ENCODE assay signal across 11 mouse cellular contexts in genomic region chr7:84449066-84449465, GRCm38 (mm10). TPM values are rescaled to one million over a fixed set of nuclear protein-coding genes. Genes with fewer than 3 reads are reported as not detected.
A peak's percentile ranks its signal among the peaks of the same experiment; 100 is the strongest.
DNase-seq lines count a peak whose midpoint lies in the region; ATAC-seq and TF ChIP-seq lines count a peak whose summit lies in the region.
"Had no signal": no experiment of that assay in that cellular context is flagged by ENCODE, and none has a peak within 500 bp of the region (broad histone marks: within the 10 kb centered on the region; RNA-seq: fewer than 3 reads in every experiment).

No protein-coding gene starts in this region.

- H3K9me3 ChIP-seq in hindbrain, embryonic 14.5 days (ENCODE audit: control insufficient read depth, low read length), result no peaks in the 10 kb centered on the region
- H3K9me3 ChIP-seq in hindbrain, embryonic 10.5 days, result no peaks in the 10 kb centered on the region
- H3K9me3 ChIP-seq in forebrain, postnatal 0 days (ENCODE audit: low read length), result no peaks in the 10 kb centered on the region
- H3K9me3 ChIP-seq: heart, embryonic 15.5 days had no signal

- no peaks in the 10 kb centered on the region for H3K27me3 ChIP-seq in hindbrain, embryonic 14.5 days (ENCODE audit: control insufficient read depth, insufficient read depth, low read length)
- no peaks in the 10 kb centered on the region for H3K27me3 ChIP-seq in hindbrain, embryonic 10.5 days (ENCODE audit: insufficient read depth, poor library complexity, severe bottlenecking)
- no peaks in the 10 kb centered on the region for H3K27me3 ChIP-seq in forebrain, postnatal 0 days (ENCODE audit: insufficient read depth, low read length)
- H3K27me3 ChIP-seq: heart, embryonic 15.5 days had no signal

- no peaks in the 10 kb centered on the region for H3K36me3 ChIP-seq in hindbrain, embryonic 14.5 days (replicated peaks; ENCODE audit: control insufficient read depth, insufficient read depth)
- no peaks in the 10 kb centered on the region for H3K36me3 ChIP-seq in hindbrain, embryonic 10.5 days
- H3K36me3 ChIP-seq in forebrain, postnatal 0 days (ENCODE audit: insufficient read depth), result no peaks in the 10 kb centered on the region
- H3K36me3 ChIP-seq: heart, embryonic 15.5 days had no signal

- H3K9ac ChIP-seq in hindbrain, embryonic 14.5 days, result no peak overlapping the region
- H3K9ac ChIP-seq in forebrain, postnatal 0 days, result no peak overlapping the region
- H3K9ac ChIP-seq: heart, embryonic 15.5 days; liver, embryonic 14.5 days had no signal

- peak; percentile 35 for DNase-seq in hindbrain, embryonic 14.5 days (ENCODE audit: low spot score)
- no peak for DNase-seq in hindbrain, embryonic 10.5 days (ENCODE audit: low spot score)
- peak; percentile 63 for DNase-seq in forebrain, postnatal 0 days
- peak; percentile 27 to 40 for DNase-seq in left cerebral cortex, adult 2 months (ENCODE audit: extremely low spot score in 1 of 2, low spot score in 2 of 2)
- DNase-seq in right cerebral cortex, adult 2 months (ENCODE audit: low spot score in 2 of 2), result peak; percentile 49 to 64
- no peak for DNase-seq in adrenal gland, postnatal 36 days
- no peak for DNase-seq in MN1 (ENCODE audit: low spot score)
- DNase-seq in thymus, postnatal 36 days, result no peak
- DNase-seq: adrenal gland, postnatal 25 days had no signal

- WGBS in hindbrain, embryonic 14.5 days, result 52% methylated on average over 2 of the region's 2 CpGs
- WGBS in hindbrain, embryonic 10.5 days, result 74% methylated on average over 2 of the region's 2 CpGs
- WGBS in forebrain, postnatal 0 days, result 25% methylated on average over 2 of the region's 2 CpGs

- no peak overlapping the region for H3K4me2 ChIP-seq in hindbrain, embryonic 14.5 days (replicated peaks)
- H3K4me2 ChIP-seq in forebrain, postnatal 0 days (ENCODE audit: low read depth), result no peak overlapping the region
- H3K4me2 ChIP-seq: heart, embryonic 15.5 days had no signal

- TF ChIP-seq CTCF in forebrain, postnatal 0 days (IDR thresholded peaks at IDR 0.05; ENCODE audit: low read depth), result no peak
- no peak for TF ChIP-seq CTCF in left cerebral cortex, adult 2 months (IDR thresholded peaks at IDR 0.05)

- ATAC-seq in hindbrain, embryonic 14.5 days (ENCODE audit: low FRiP score), result peak; percentile 67; the same call in 1 of the 2 replicates
- ATAC-seq in forebrain, postnatal 0 days, result peak; percentile 92

- no peaks in the 10 kb centered on the region for H3K4me1 ChIP-seq in hindbrain, embryonic 14.5 days (replicated peaks; ENCODE audit: control insufficient read depth, insufficient read depth, low read length)
- no peaks in the 10 kb centered on the region for H3K4me1 ChIP-seq in hindbrain, embryonic 10.5 days (replicated peaks)
- H3K4me1 ChIP-seq in forebrain, postnatal 0 days (ENCODE audit: insufficient read depth), result no peaks in the 10 kb centered on the region

- H3K27ac ChIP-seq in hindbrain, embryonic 14.5 days, result 0 out of 2 replicates have a peak overlapping the region, but pooled peaks have one; percentile 43
- no peak overlapping the region for H3K27ac ChIP-seq in hindbrain, embryonic 10.5 days
- H3K27ac ChIP-seq in forebrain, postnatal 0 days (ENCODE audit: low read depth, low read length), result no peak overlapping the region
- peak overlapping the region; percentile 66 for H3K27ac ChIP-seq in left cerebral cortex, adult 2 months
- H3K27ac ChIP-seq: heart, embryonic 15.5 days; liver, embryonic 14.5 days had no signal

- H3K4me3 ChIP-seq in hindbrain, embryonic 14.5 days (replicated peaks; ENCODE audit: low read length), result no peak overlapping the region
- H3K4me3 ChIP-seq in hindbrain, embryonic 10.5 days, result no peak overlapping the region
- H3K4me3 ChIP-seq in forebrain, postnatal 0 days (ENCODE audit: low read depth, low read length), result no peak overlapping the region
- no peak overlapping the region for H3K4me3 ChIP-seq in left cerebral cortex, adult 2 months
- H3K4me3 ChIP-seq: heart, embryonic 15.5 days had no signal

- intact Hi-C loops in left cerebral cortex, adult 2 months (cut with DNase I), result loop anchor here (5.0 kb wide), 3 partner anchors 77 to 128 kb away; partner anchors contain the start of gene Gm2115

RNA-seq across cellular contexts. Expression of gene Arnt2, which starts 39.1 kb away (rescaled TPM):
- polyA plus RNA-seq in hindbrain, embryonic 14.5 days (2014; fragmentation: Nextera tagmentation; extraction: Ambion mirVana), result 67.4 and 78.3 TPM in 2 replicates
- polyA plus RNA-seq in hindbrain, embryonic 10.5 days (2016; fragmentation: Nextera tagmentation; extraction: Ambion mirVana), result 22.6 and 30.1 TPM in 2 replicates
- 113 and 138 TPM in 2 replicates for total RNA-seq in forebrain, postnatal 0 days (2014; rRNA removed)
- 50.3 and 61.9 TPM in 2 replicates for polyA plus RNA-seq in forebrain, postnatal 0 days (2015; fragmentation: Nextera tagmentation; extraction: Ambion mirVana)
- 100 to 1,000 TPM; 253 to 266 TPM for total RNA-seq in left cerebral cortex, adult 2 months (2021)
- 10 to 100 TPM; 24.0 to 27.3 TPM for total RNA-seq in adrenal gland, postnatal 36 days (2021)

Comparison
In these comparisons a context has a peak if more than half of its experiments do, and no peak if none do; other contexts are left out.
1. DNase-seq: peak in hindbrain, embryonic 14.5 days (single experiment), forebrain, postnatal 0 days (single experiment), left cerebral cortex, adult 2 months (2 of 2) and right cerebral cortex, adult 2 months (2 of 2); none in hindbrain, embryonic 10.5 days (single experiment), adrenal gland, postnatal 36 days (0 of 2), MN1 (single experiment) and thymus, postnatal 36 days (0 of 2).
2. H3K27ac ChIP-seq: peak in hindbrain, embryonic 14.5 days (single experiment) and left cerebral cortex, adult 2 months (single experiment); none in hindbrain, embryonic 10.5 days (single experiment) and forebrain, postnatal 0 days (single experiment).